In the genomic region with DNA sequence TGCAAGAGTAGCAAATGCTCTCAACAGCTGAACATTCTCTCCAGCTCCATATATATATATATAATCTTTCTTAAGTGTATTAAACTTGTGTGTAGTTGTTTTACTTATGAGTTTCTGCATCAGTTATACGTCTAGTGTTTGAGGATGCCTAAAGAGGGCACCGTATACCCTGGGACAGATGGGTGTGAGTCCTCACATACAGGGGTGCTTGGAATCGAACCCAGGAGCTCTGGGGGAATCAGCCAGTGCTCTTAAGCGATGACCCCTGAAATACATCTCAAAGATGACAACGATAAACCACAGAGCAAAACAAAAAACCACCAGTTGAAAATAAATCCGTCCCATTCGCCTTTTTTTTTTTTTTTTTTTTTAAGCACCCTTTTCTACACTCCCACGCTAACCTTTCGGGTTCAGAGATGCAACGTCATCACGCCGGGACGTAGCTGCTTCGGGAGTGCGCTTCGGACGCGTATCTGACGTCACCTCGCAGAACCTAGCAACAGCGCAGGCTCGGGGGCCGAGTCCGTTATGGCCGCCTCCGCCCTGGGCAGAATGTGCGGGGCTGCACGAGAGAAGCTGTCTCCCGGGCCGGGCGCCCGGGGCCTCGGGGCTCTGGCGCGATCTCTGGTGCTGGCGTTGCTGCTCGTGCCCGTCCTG, we compare ENCODE assay signal across 7 mouse cellular contexts. TPM values are rescaled to one million over a fixed set of nuclear protein-coding genes. Genes with fewer than 3 reads are reported as not detected.
DNase-seq lines count a peak whose midpoint lies in the region; ATAC-seq lines count a peak whose summit lies in the region.

Gene 9530068E07Rik, plus strand, starts transcription at position 489 of the 657 bp plus-strand sequence.

- H3K9me3 ChIP-seq in embryonic facial prominence, embryonic 11.5 days (replicated peaks; ENCODE audit: control insufficient read depth, low read length), result no peaks in the 10 kb centered on the region
- no peaks in the 10 kb centered on the region for H3K9me3 ChIP-seq in limb, embryonic 11.5 days (ENCODE audit: control insufficient read depth, low read length)
- no peaks in the 10 kb centered on the region for H3K9me3 ChIP-seq in midbrain, embryonic 14.5 days (ENCODE audit: control insufficient read depth, low read length)

- peak; percentile 96 for DNase-seq in adrenal gland, postnatal 14 days
- peak; percentile 97 for DNase-seq in embryonic facial prominence, embryonic 11.5 days (ENCODE audit: low spot score)
- peak; percentile 99 for DNase-seq in heart, adult 11 months
- peak; percentile 92 for DNase-seq in kidney, adult 18-20 months
- peak; percentile 94 for DNase-seq in limb, embryonic 11.5 days (ENCODE audit: low spot score)
- DNase-seq in midbrain, embryonic 14.5 days, result peak; percentile 99
- DNase-seq in spleen, adult 18-20 months, result peak; percentile 84 to 88

- 1% methylated on average over 38 of the region's 38 CpGs for WGBS in embryonic facial prominence, embryonic 11.5 days
- WGBS in limb, embryonic 11.5 days, result 2% methylated on average over 38 of the region's 38 CpGs
- 1% methylated on average over 38 of the region's 38 CpGs for WGBS in midbrain, embryonic 14.5 days

- peak within 1 kb of the TSS; percentile 96 for H3K4me3 ChIP-seq in embryonic facial prominence, embryonic 11.5 days (ENCODE audit: low read depth, low read length)
- peak within 1 kb of the TSS; percentile 98 for H3K4me3 ChIP-seq in limb, embryonic 11.5 days (ENCODE audit: low read depth, low read length)
- peak within 1 kb of the TSS; percentile 91 for H3K4me3 ChIP-seq in midbrain, embryonic 14.5 days (replicated peaks; ENCODE audit: low read depth, low read length)

- no peaks in the 10 kb centered on the region for H3K27me3 ChIP-seq in embryonic facial prominence, embryonic 11.5 days (ENCODE audit: control insufficient read depth, insufficient read depth, low read length)
- H3K27me3 ChIP-seq in limb, embryonic 11.5 days (ENCODE audit: control insufficient read depth, insufficient read depth, low read length), result no peaks in the 10 kb centered on the region
- no peaks in the 10 kb centered on the region for H3K27me3 ChIP-seq in midbrain, embryonic 14.5 days (ENCODE audit: control insufficient read depth, insufficient read depth, low read length)

- H3K36me3 ChIP-seq in embryonic facial prominence, embryonic 11.5 days (replicated peaks; ENCODE audit: control insufficient read depth, insufficient read depth, low read depth, low read length), result no peaks in the 10 kb centered on the region
- H3K36me3 ChIP-seq in limb, embryonic 11.5 days (ENCODE audit: control insufficient read depth, insufficient read depth, low read length), result no peaks in the 10 kb centered on the region
- H3K36me3 ChIP-seq in midbrain, embryonic 14.5 days (ENCODE audit: control insufficient read depth, insufficient read depth, low read length), result no peaks in the 10 kb centered on the region

- peak within 1 kb of the TSS; percentile 98 for H3K9ac ChIP-seq in embryonic facial prominence, embryonic 11.5 days (replicated peaks; ENCODE audit: low read length)
- H3K9ac ChIP-seq in limb, embryonic 11.5 days (ENCODE audit: low read length), result peak within 1 kb of the TSS; percentile 97
- H3K9ac ChIP-seq in midbrain, embryonic 14.5 days (replicated peaks; ENCODE audit: low read length), result peak within 1 kb of the TSS; percentile 94

- peak within 1 kb of the TSS; percentile 81 for H3K27ac ChIP-seq in embryonic facial prominence, embryonic 11.5 days (replicated peaks; ENCODE audit: low read depth, low read length)
- H3K27ac ChIP-seq in limb, embryonic 11.5 days (replicated peaks; ENCODE audit: low read depth, low read length), result peak within 1 kb of the TSS; percentile 72
- peak within 1 kb of the TSS; percentile 90 for H3K27ac ChIP-seq in midbrain, embryonic 14.5 days (replicated peaks; ENCODE audit: low read depth, low read length)

- H3K4me1 ChIP-seq in embryonic facial prominence, embryonic 11.5 days (ENCODE audit: control insufficient read depth, insufficient read depth, low read length), result no peaks in the 10 kb centered on the region
- no peaks in the 10 kb centered on the region for H3K4me1 ChIP-seq in limb, embryonic 11.5 days (ENCODE audit: control insufficient read depth, insufficient read depth, low read length)
- H3K4me1 ChIP-seq in midbrain, embryonic 14.5 days (ENCODE audit: control insufficient read depth, insufficient read depth, low read length), result peaks cover 11% of the 10 kb centered on the region; the same call in 1 of the 2 replicates

- H3K4me2 ChIP-seq in embryonic facial prominence, embryonic 11.5 days (ENCODE audit: low read depth, low read length), result peak within 1 kb of the TSS; percentile 70
- H3K4me2 ChIP-seq in limb, embryonic 11.5 days (ENCODE audit: low read depth, severe bottlenecking), result peak within 1 kb of the TSS; percentile 51
- H3K4me2 ChIP-seq in midbrain, embryonic 14.5 days (ENCODE audit: low read length), result peak within 1 kb of the TSS; percentile 68

- ATAC-seq in embryonic facial prominence, embryonic 11.5 days (replicated peaks; ENCODE audit: insufficient number of reproducible peaks, low FRiP score, low TSS enrichment, low read depth), result peak; percentile 93
- ATAC-seq in limb, embryonic 11.5 days (ENCODE audit: insufficient number of reproducible peaks, low FRiP score, low TSS enrichment, low read depth), result peak; percentile 89
- peak; percentile 96 for ATAC-seq in midbrain, embryonic 14.5 days (ENCODE audit: low FRiP score, low TSS enrichment)

RNA-seq across cellular contexts. Expression of gene 9530068E07Rik, which starts in this region (rescaled TPM):
- total RNA-seq in adrenal gland, postnatal 14 days (2021), result 137 and 146 TPM in 2 replicates
- polyA plus RNA-seq in embryonic facial prominence, embryonic 11.5 days (2014; fragmentation: Nextera tagmentation; extraction: Ambion mirVana), result 201 and 202 TPM in 2 replicates
- polyA plus RNA-seq in limb, embryonic 11.5 days (2014; fragmentation: Nextera tagmentation; extraction: Ambion mirVana), result 173 and 176 TPM in 2 replicates
- 80.9 and 138 TPM in 2 replicates for polyA plus RNA-seq in midbrain, embryonic 14.5 days (2014; fragmentation: Nextera tagmentation; extraction: Ambion mirVana)

Comparison
In these comparisons a context has a peak if more than half of its experiments do, and no peak if none do; other contexts are left out.
1. Peak in every context shown above with its lines: DNase-seq, ATAC-seq, H3K4me3 ChIP-seq and H3K27ac ChIP-seq.